Mouse (Mus musculus): ENCODE measurements around the gene Erich3. TPM values are rescaled to one million over a fixed set of nuclear protein-coding genes. Genes with fewer than 3 reads are reported as not detected.

Gene Erich3
- total and polyA plus RNA-seq, 3 experiments = 0.42 to 2.3 (median 1.9) TPM

DNA sequence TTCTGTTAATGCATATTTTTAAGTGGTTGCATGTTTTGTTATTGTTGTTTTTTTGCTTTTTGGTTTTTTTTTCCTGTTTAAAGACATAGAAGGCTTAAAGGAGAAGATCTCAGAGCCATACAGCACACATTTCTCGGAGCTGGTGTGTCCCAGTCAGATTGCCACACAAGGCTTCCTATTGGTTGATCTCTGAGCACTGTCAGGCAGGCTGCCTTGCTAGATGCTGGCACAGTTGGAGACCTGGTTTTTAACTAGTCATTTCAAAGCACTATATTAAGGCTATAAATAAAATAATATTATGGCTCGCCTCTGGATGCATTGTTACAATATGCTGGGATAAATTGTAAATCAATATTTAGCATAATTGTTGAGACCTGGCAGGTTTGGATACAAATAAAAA lies 18.9 kb downstream of the Erich3 start:
- H3K4me3 ChIP-seq (replicated peaks in 1 of 3; ENCODE audit: low read depth in 2 of 3, low read length in 2 of 3, poor library complexity in 1 of 3) = no peak overlapping the region
- H3K9me3 ChIP-seq (replicated peaks; ENCODE audit: low read length) = no peaks in the 10 kb centered on the region
- peaks cover 7% of the 10 kb centered on the region for H3K27me3 ChIP-seq (replicated peaks)
- no peaks in the 10 kb centered on the region for H3K79me2 ChIP-seq (replicated peaks; ENCODE audit: control insufficient read depth, extremely low read depth, insufficient read depth, poor library complexity, severe bottlenecking)
- no peak for DNase-seq (ENCODE audit: extremely low read depth)
- no peaks in the 10 kb centered on the region for H3K36me3 ChIP-seq (replicated peaks in 1 of 2; ENCODE audit: control insufficient read depth in 1 of 2, insufficient read depth in 1 of 2, low read length in 1 of 2)
- no peak for TF ChIP-seq PAX5 (IDR thresholded peaks at IDR 0.05; ENCODE audit: low read length)
- no peak for TF ChIP-seq POLR2A (IDR thresholded peaks at IDR 0.05; ENCODE audit: low read depth, low read length)
- H3K4me2 ChIP-seq (ENCODE audit: insufficient read depth, low read depth, poor library complexity, severe bottlenecking) = no peak overlapping the region
- no peak overlapping the region for H3K9ac ChIP-seq (ENCODE audit: insufficient read depth, low read depth)
- in situ Hi-C loops (cut with MboI; ENCODE audit: low pct_ligation_motif_present, low pct_unique_long_range_greater_than_20kb, low sequenced_read_pairs) (no loop called here), dilution Hi-C loops (cut with MboI; ENCODE audit: extremely low pct_ligation_motif_present, extremely low pct_unique_long_range_greater_than_20kb, low sequenced_read_pairs) (no loop called here)
- H3K4me1 ChIP-seq (ENCODE audit: control insufficient read depth in 1 of 2, insufficient read depth in 2 of 2) = peaks cover 4 to 22% of the 10 kb centered on the region in 2 experiments; a peak in 3 of 4 replicates
- H3K27ac ChIP-seq (ENCODE audit: insufficient read depth, low read depth) = no peak overlapping the region

DNA sequence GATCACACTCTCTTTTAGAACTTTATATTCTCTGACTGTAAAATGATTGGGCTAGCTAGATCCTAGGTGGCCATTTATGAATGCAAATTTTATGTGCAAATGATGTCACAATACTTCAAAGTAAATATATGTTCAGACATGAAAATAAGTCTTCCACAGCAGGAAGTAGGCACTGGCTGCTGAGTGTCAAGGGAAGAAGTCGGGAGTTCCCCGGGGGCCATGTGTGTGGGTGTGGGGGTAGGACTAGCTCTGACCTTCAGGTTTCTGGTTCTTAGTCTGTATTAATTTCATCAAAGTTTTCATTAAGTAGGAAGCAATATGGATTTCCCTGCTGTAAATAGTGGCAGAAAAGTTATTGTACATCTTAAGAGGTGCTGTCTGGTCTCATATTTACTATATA lies 20.0 kb downstream of the Erich3 start:
- peaks cover 4 to 18% of the 10 kb centered on the region in 2 experiments; a peak in 3 of 4 replicates for H3K4me1 ChIP-seq (ENCODE audit: control insufficient read depth in 1 of 2, insufficient read depth in 2 of 2)
- no peak overlapping the region for H3K9ac ChIP-seq (ENCODE audit: insufficient read depth, low read depth)
- DNase-seq (ENCODE audit: extremely low read depth) = peak; percentile 83
- TF ChIP-seq USF1 (IDR thresholded peaks at IDR 0.05; ENCODE audit: low read depth, low read length) (no peak), JUN (IDR thresholded peaks at IDR 0.05; ENCODE audit: insufficient read depth, low read depth, low read length) (peak; percentile 42; the same call in 1 of the 2 replicates), IRF4 (IDR thresholded peaks at IDR 0.05; ENCODE audit: low read depth, low read length) (peak; percentile 53), USF2 (conservative IDR thresholded peaks at IDR 0.05; ENCODE audit: low read depth, low read length) (no peak), ELF1 (IDR thresholded peaks at IDR 0.05; ENCODE audit: low read depth, low read length) (peak; percentile 44; the same call in 1 of the 2 replicates), NRF1 (IDR thresholded peaks at IDR 0.05; ENCODE audit: low read depth, low read length) (no peak), EP300 (IDR thresholded peaks at IDR 0.05; ENCODE audit: low read length) (peak; percentile 67; the same call in 1 of the 2 replicates), ETS1 (conservative IDR thresholded peaks at IDR 0.05; ENCODE audit: low read depth, low read length) (peak; percentile 28; the same call in 1 of the 2 replicates), BHLHE40 (IDR thresholded peaks at IDR 0.05; ENCODE audit: low read depth, low read length) (0 out of 2 replicates have a peak, but pooled peaks have one; percentile 7)
- H3K79me2 ChIP-seq (replicated peaks; ENCODE audit: control insufficient read depth, extremely low read depth, insufficient read depth, poor library complexity, severe bottlenecking) = no peaks in the 10 kb centered on the region
- peaks cover 5% of the 10 kb centered on the region for H3K27me3 ChIP-seq (replicated peaks)
- dilution Hi-C loops (cut with MboI; ENCODE audit: extremely low pct_ligation_motif_present, extremely low pct_unique_long_range_greater_than_20kb, low sequenced_read_pairs) = no loop called here
- H3K27ac ChIP-seq (ENCODE audit: insufficient read depth, low read depth) = no peak overlapping the region
- no peak overlapping the region for H3K4me2 ChIP-seq (ENCODE audit: insufficient read depth, low read depth, poor library complexity, severe bottlenecking)
- no peak overlapping the region for H3K4me3 ChIP-seq (replicated peaks in 1 of 3; ENCODE audit: low read depth in 2 of 3, low read length in 2 of 3, poor library complexity in 1 of 3)
- in situ Hi-C loops (cut with MboI; ENCODE audit: low pct_ligation_motif_present, low pct_unique_long_range_greater_than_20kb, low sequenced_read_pairs) = no loop called here
- no peaks in the 10 kb centered on the region for H3K36me3 ChIP-seq (replicated peaks in 1 of 2; ENCODE audit: control insufficient read depth in 1 of 2, insufficient read depth in 1 of 2, low read length in 1 of 2)
- no peaks in the 10 kb centered on the region for H3K9me3 ChIP-seq (replicated peaks; ENCODE audit: low read length)

DNA sequence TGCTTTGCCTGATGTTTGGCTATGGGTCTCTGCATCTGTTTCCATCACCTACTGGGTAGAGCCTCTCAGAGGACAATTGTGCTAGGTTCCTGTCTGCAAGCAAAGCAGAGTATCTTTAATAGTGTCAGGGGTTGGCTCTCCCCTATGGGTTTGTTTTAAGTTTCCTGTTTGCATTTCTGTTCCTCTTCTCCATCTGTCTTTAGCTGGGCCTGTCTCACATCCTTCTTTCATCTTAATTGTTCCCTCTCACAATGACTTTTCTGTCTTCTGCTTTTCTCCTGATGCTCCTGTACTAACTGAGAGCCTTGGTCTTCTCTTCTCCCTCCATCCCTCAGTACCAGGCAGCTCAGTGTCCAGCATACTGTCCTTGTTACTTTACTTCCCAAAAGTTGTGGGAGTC lies 26.6 kb downstream of the Erich3 start:
- H3K9ac ChIP-seq (ENCODE audit: insufficient read depth, low read depth) = no peak overlapping the region
- peak; percentile 72 for TF ChIP-seq EP300 (IDR thresholded peaks at IDR 0.05; ENCODE audit: low read length)
- no peak for TF ChIP-seq MEF2A (IDR thresholded peaks at IDR 0.05; ENCODE audit: borderline replicate concordance, low read depth, low read length)
- H3K4me3 ChIP-seq (replicated peaks in 1 of 3; ENCODE audit: low read depth in 2 of 3, low read length in 2 of 3, poor library complexity in 1 of 3) = no peak overlapping the region
- no peaks in the 10 kb centered on the region for H3K79me2 ChIP-seq (replicated peaks; ENCODE audit: control insufficient read depth, extremely low read depth, insufficient read depth, poor library complexity, severe bottlenecking)
- H3K27me3 ChIP-seq (replicated peaks) = no peaks in the 10 kb centered on the region
- no peaks in the 10 kb centered on the region for H3K36me3 ChIP-seq (replicated peaks in 1 of 2; ENCODE audit: control insufficient read depth in 1 of 2, insufficient read depth in 1 of 2, low read length in 1 of 2)
- no peak overlapping the region for H3K4me2 ChIP-seq (ENCODE audit: insufficient read depth, low read depth, poor library complexity, severe bottlenecking)
- peaks cover 0 to 33% of the 10 kb centered on the region in 2 experiments; a peak in 2 of 4 replicates for H3K4me1 ChIP-seq (ENCODE audit: control insufficient read depth in 1 of 2, insufficient read depth in 2 of 2)
- dilution Hi-C loops (cut with MboI; ENCODE audit: extremely low pct_ligation_motif_present, extremely low pct_unique_long_range_greater_than_20kb, low sequenced_read_pairs) (no loop called here), in situ Hi-C loops (cut with MboI; ENCODE audit: low pct_ligation_motif_present, low pct_unique_long_range_greater_than_20kb, low sequenced_read_pairs) (no loop called here)
- no peak overlapping the region for H3K27ac ChIP-seq (ENCODE audit: insufficient read depth, low read depth)
- no peaks in the 10 kb centered on the region for H3K9me3 ChIP-seq (replicated peaks; ENCODE audit: low read length)
- peak; percentile 58 for DNase-seq (ENCODE audit: extremely low read depth)

Measured in CH12.LX (cell line).